In genomic region chr11:109504977-109505376, GRCm38 (mm10) we compare ENCODE assay signal across 9 mouse cellular contexts. TPM values are rescaled to one million over a fixed set of nuclear protein-coding genes. Genes with fewer than 3 reads are reported as not detected.
DNase-seq lines count a peak whose midpoint lies in the region; TF ChIP-seq lines count a peak whose summit lies in the region.
"Had no signal": no experiment of that assay in that cellular context is flagged by ENCODE, and none has a peak within 500 bp of the region (broad histone marks: within the 10 kb centered on the region; RNA-seq: fewer than 3 reads in every experiment).

No protein-coding gene starts in this region.

- no peak for TF ChIP-seq POLR2A in testis, adult 2 months (IDR thresholded peaks at IDR 0.05; ENCODE audit: control insufficient read depth, low read depth, low read length)

- peak overlapping the region; percentile 27 for H3K4me3 ChIP-seq in testis, adult 2 months (ENCODE audit: control insufficient read depth, low read depth, low read length)
- H3K4me3 ChIP-seq: myocyte had no signal

- peaks cover 10% of the 10 kb centered on the region for H3K4me1 ChIP-seq in testis, adult 2 months (ENCODE audit: control insufficient read depth, insufficient read depth, low read length)

- H3K27me3 ChIP-seq in testis, adult 2 months (ENCODE audit: control insufficient read depth, insufficient read depth, low read length) = no peaks in the 10 kb centered on the region

- peak; percentile 36 for DNase-seq in gastrocnemius, adult 18-20 months (ENCODE audit: low spot score)
- DNase-seq in gastrocnemius, postnatal 4 days (ENCODE audit: low spot score in 2 of 2) = no peak
- no peak for DNase-seq in testis, postnatal 14 days (ENCODE audit: low spot score)
- peak; percentile 46 to 69 for DNase-seq in kidney, adult 8-10 months
- DNase-seq in spleen, postnatal 10 days (ENCODE audit: low spot score in 2 of 2) = no peak
- DNase-seq in thymus, adult 18-20 months = no peak
- DNase-seq in ovary, adult 18-20 months (ENCODE audit: low spot score) = no peak

- H3K36me3 ChIP-seq in testis, adult 2 months (ENCODE audit: control insufficient read depth, insufficient read depth, low read length) = no peaks in the 10 kb centered on the region

- TF ChIP-seq CTCF in testis, adult 2 months (IDR thresholded peaks at IDR 0.05; ENCODE audit: control insufficient read depth, insufficient read depth, insufficient replicate concordance, low read depth, low read length) = no peak

- H3K27ac ChIP-seq in testis, adult 2 months (ENCODE audit: control insufficient read depth, insufficient read depth, low read depth, low read length) = no peak overlapping the region

RNA-seq across cellular contexts. Expression of gene Slc16a6, which starts 31.6 kb away (rescaled TPM):
- 1 to 10 TPM; 3.7 to 7.1 TPM for total RNA-seq in gastrocnemius, adult 18-20 months (2021)
- total RNA-seq in gastrocnemius, postnatal 4 days (2021) = 10 to 100 TPM; 16.8 to 17.6 TPM
- 1.3 and 1.9 TPM in 2 replicates for polyA plus RNA-seq in testis, adult 2 months (2012; rRNA removed)

RNA-seq across cellular contexts. Expression of gene Arsg, which starts 31.8 kb away (rescaled TPM):
- 1 to 10 TPM; 1.2 to 1.6 TPM for total RNA-seq in gastrocnemius, adult 18-20 months (2021)
- total RNA-seq in gastrocnemius, postnatal 4 days (2021) = 10 to 100 TPM; 11.3 to 12.4 TPM
- 3.1 and 3.3 TPM in 2 replicates for polyA plus RNA-seq in testis, adult 2 months (2012; rRNA removed)

Comparison
In these comparisons a context has a peak if more than half of its experiments do, and no peak if none do; other contexts are left out.
1. DNase-seq: peak in gastrocnemius, adult 18-20 months (single experiment) and kidney, adult 8-10 months (2 of 2); none in gastrocnemius, postnatal 4 days (0 of 2), testis, postnatal 14 days (single experiment), spleen, postnatal 10 days (0 of 2), thymus, adult 18-20 months (0 of 2) and ovary, adult 18-20 months (single experiment).
2. RNA of gene Arsg, which starts 31.8 kb away (total RNA-seq): 11.3 to 12.4 TPM in gastrocnemius, postnatal 4 days; 1.2 to 1.6 TPM in gastrocnemius, adult 18-20 months; every median in the first group is over 4 times any median in the second.